Mouse (Mus musculus) liver, postnatal 0 days (tissue): Measurements from ENCODE around the gene Ficd.

Source experiments
- CTCF ChIP-seq: sonication (generic); IDR thresholded peaks from 2 replicates; pipeline ENCODE4 v1.5.1; 2016; ENCODE audit warnings: antibody characterized with exemption, low read depth
- EP300 ChIP-seq: IDR thresholded peaks from 2 replicates; pipeline ENCODE4 v1.6.1; 2016; ENCODE audit warnings: antibody characterized with exemption, low read depth, mild to moderate bottlenecking

DNA sequence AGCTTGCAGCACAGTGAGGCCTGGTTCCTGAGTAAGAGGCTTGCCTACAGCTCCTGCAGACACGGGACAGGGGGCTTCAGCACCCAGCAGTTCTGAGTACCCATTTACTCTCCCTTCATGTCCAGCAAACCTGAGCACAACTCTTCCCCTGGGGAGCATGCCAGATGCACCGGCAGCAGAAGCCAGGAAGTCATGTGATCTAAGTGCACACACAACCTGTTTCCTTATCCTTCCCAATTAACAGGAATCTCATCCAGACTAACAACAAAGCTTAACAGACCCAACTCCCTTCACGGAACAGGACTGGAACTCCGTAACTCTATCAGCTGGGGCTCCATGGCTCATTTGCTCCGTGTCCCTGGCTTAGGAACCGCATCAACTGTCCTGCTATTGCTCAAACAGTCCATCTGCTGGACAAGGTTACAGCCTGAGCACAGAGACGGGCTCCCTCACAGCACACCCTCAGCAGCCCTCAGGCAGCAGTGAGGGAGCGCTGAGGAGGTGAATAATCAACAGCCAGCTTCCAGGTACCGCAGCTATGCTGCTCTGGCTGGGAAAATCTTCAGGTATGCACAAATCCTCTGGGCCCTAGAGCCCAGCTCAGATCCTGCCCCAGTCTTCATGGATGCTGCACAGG is 16.0 kb downstream of the Ficd start:
- TF ChIP-seq EP300: no peak
- no peak for TF ChIP-seq CTCF
